Mouse (Mus musculus): ENCODE results near the gene Acot8. TPM values are rescaled to one million over a fixed set of nuclear protein-coding genes. Genes with fewer than 3 reads are reported as not detected.

Gene Acot8
- polyA plus RNA-seq, 1 experiment from 2014 or later = 52.5 TPM

DNA sequence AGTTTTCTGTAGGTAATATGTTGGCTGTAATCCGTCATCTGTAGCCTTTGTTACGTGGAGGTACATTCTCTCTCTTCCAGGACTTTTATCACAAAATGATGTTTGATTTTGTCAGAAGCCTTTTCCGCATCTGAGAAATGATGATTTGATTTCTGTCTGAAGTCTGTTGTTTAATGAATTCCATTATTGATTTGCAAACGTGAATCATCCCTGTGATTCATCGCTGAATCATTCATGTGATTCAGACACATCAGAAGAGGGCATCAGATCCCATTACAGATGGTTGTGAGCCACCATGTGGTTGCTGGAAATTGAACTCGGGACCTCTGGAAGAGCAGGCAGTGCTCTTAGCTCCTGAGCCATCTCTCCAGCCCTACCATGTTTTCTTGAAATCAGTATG lies 55.7 kb downstream of the Acot8 start:
- 83% methylated on average over 6 of the region's 6 CpGs for WGBS
- Histone ChIP-seq H3K9ac (ENCODE audit: low read depth, low read length) (no peak overlapping the region), H3K4me2 (replicated peaks; ENCODE audit: low read depth) (no peak overlapping the region), H3K27me3 (replicated peaks; ENCODE audit: control insufficient read depth, insufficient read depth, low read length) (no peaks in the 10 kb centered on the region), H3K4me3 (ENCODE audit: low read depth, low read length) (no peak overlapping the region), H3K36me3 (ENCODE audit: control insufficient read depth, insufficient read depth) (peaks cover 49% of the 10 kb centered on the region), H3K4me1 (replicated peaks; ENCODE audit: control insufficient read depth, insufficient read depth, low read length) (0 out of 2 replicates have a peak, but pooled peaks cover 5% of the 10 kb centered on the region), H3K27ac (ENCODE audit: low read depth, low read length) (no peak overlapping the region), H3K9me3 (ENCODE audit: control insufficient read depth) (no peaks in the 10 kb centered on the region)
- no peak for ATAC-seq
- no peak for TF ChIP-seq CTCF (IDR thresholded peaks at IDR 0.05; ENCODE audit: low read depth)

DNA sequence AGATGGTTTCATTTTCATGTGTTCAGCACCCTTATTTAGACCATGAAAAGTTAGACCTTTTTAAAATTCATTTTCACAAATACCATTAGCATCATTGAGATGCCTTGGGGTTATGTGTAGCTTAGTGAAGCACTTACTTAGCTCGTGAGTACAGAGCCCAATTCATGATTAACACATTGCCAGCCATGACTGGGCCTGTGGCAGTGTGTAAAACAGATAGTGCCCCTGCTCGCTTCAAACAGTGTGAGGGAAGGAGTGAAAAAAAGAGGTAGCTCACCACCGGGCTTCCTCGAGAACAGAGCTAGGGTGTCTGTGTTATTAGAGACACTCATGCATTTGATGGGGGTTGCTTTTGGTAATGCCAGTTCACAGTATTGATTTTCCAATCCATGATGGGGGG lies 56.5 kb downstream of the Acot8 start:
- Histone ChIP-seq H3K27ac (ENCODE audit: low read depth, low read length) (no peak overlapping the region), H3K27me3 (replicated peaks; ENCODE audit: control insufficient read depth, insufficient read depth, low read length) (no peaks in the 10 kb centered on the region), H3K4me2 (replicated peaks; ENCODE audit: low read depth) (no peak overlapping the region), H3K4me3 (ENCODE audit: low read depth, low read length) (no peak overlapping the region), H3K36me3 (ENCODE audit: control insufficient read depth, insufficient read depth) (peaks cover 43% of the 10 kb centered on the region), H3K4me1 (replicated peaks; ENCODE audit: control insufficient read depth, insufficient read depth, low read length) (0 out of 2 replicates have a peak, but pooled peaks cover 5% of the 10 kb centered on the region), H3K9me3 (ENCODE audit: control insufficient read depth) (no peaks in the 10 kb centered on the region), H3K9ac (ENCODE audit: low read depth, low read length) (no peak overlapping the region)
- ATAC-seq = no peak
- TF ChIP-seq CTCF (IDR thresholded peaks at IDR 0.05; ENCODE audit: low read depth) = no peak
- 88% methylated on average over 4 of the region's 4 CpGs for WGBS

DNA sequence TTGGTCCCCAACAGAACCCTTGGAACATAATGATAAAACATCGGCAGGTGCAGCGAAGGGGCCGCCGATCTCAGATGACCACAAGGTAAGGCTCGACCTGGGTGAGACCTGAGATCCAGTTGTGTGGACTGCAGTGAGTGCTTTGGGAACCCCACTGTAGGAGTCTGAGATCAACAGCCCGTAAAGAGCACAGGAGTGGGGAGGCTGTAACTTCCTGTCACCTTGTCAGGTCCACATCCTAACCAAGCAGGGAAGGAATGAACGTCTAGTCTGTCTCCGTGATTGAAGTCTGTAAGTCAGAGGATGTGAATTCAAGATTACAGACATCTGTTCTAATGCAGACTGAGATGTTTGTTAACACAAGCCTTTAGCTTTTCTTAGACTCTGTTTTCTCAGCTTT lies 58.0 kb downstream of the Acot8 start:
- Histone ChIP-seq H3K4me2 (replicated peaks; ENCODE audit: low read depth) (peak overlapping the region; percentile 90), H3K27me3 (replicated peaks; ENCODE audit: control insufficient read depth, insufficient read depth, low read length) (no peaks in the 10 kb centered on the region), H3K36me3 (ENCODE audit: control insufficient read depth, insufficient read depth) (peaks cover 28% of the 10 kb centered on the region), H3K4me3 (ENCODE audit: low read depth, low read length) (peak overlapping the region; percentile 83), H3K9me3 (ENCODE audit: control insufficient read depth) (no peaks in the 10 kb centered on the region), H3K27ac (ENCODE audit: low read depth, low read length) (no peak overlapping the region), H3K4me1 (replicated peaks; ENCODE audit: control insufficient read depth, insufficient read depth, low read length) (0 out of 2 replicates have a peak, but pooled peaks cover 5% of the 10 kb centered on the region), H3K9ac (ENCODE audit: low read depth, low read length) (peak overlapping the region; percentile 98)
- WGBS = 34% methylated on average over 8 of the region's 8 CpGs
- TF ChIP-seq CTCF (IDR thresholded peaks at IDR 0.05; ENCODE audit: low read depth) = no peak
- ATAC-seq = no peak

DNA sequence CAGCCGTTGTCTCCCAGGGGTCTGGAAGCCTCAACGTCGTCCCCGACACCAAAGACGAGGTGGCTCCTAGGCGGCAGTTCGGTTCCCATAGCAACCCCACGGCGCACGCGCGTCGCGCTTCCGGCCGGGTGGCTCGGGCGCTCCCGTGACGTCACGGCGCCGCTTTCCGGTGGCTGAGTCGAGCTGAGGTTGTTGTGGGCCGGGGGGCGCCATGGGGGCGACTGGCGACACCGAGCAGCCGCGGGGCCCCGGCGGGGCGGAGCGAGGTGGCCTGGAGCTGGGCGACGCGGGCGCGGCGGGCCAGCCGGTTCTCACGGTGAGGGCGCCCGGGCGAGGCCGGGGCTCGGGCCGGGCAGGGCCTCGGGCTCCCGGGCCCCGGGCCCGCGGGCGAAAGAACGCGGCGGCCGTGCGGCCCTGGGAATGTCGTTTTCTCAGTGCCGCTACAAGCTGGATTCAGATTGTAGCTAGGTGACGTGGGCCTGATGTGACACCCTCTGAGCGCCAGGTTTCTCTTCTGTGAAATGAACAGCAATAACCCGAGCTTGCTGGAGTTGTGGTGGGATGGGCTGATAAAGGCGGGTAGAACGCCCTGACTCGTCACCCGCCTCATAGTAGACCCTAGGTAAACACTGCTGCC lies 58.7 kb downstream of the Acot8 start, which contains the start of the genes Wfdc3 and Dnttip1:
Gene Wfdc3, minus strand, starts transcription at position 89 of the 637 bp plus-strand sequence.
Gene Dnttip1, plus strand, starts transcription at position 141 of the 637 bp plus-strand sequence.
- H3K4me2 ChIP-seq (replicated peaks; ENCODE audit: low read depth) = peak within 1 kb of the TSS; percentile 90
- peaks cover 21% of the 10 kb centered on the region for H3K36me3 ChIP-seq (ENCODE audit: control insufficient read depth, insufficient read depth)
- no peaks in the 10 kb centered on the region for H3K9me3 ChIP-seq (ENCODE audit: control insufficient read depth)
- WGBS = under 1% methylated on average over 69 of the region's 70 CpGs
- H3K27me3 ChIP-seq (replicated peaks; ENCODE audit: control insufficient read depth, insufficient read depth, low read length) = no peaks in the 10 kb centered on the region
- H3K9ac ChIP-seq (ENCODE audit: low read depth, low read length) = peak within 1 kb of the TSS; percentile 98
- TF ChIP-seq CTCF (IDR thresholded peaks at IDR 0.05; ENCODE audit: low read depth) = no peak
- peak; percentile 88 for ATAC-seq
- H3K4me3 ChIP-seq (ENCODE audit: low read depth, low read length) = peak within 1 kb of the TSS; percentile 83
- 0 out of 2 replicates have a peak, but pooled peaks cover 5% of the 10 kb centered on the region for H3K4me1 ChIP-seq (replicated peaks; ENCODE audit: control insufficient read depth, insufficient read depth, low read length)
- H3K27ac ChIP-seq (ENCODE audit: low read depth, low read length) = peak within 1 kb of the TSS; percentile 74

DNA sequence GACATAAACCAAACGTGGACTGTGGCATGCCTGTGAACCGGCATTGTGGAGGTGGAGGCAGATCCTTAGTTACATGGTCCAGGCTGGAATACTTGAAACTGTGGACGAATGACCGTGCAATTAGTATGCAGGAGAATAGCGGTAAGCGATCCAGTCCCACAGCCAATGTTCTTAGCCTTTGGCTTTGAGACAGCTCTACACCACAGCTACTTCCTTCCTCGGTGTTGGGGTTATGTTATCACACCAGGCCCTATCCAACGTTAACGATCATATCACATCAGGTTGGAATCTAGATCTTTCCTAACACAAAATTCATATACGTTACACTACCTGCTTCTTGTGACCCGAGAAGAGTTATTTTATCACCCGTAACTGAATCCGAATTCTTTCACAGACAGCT lies 59.7 kb downstream of the Acot8 start:
- ATAC-seq = no peak
- H3K4me3 ChIP-seq (ENCODE audit: low read depth, low read length) = peak overlapping the region; percentile 83
- 67% methylated on average over 13 of the region's 13 CpGs for WGBS
- no peak for TF ChIP-seq CTCF (IDR thresholded peaks at IDR 0.05; ENCODE audit: low read depth)
- H3K27me3 ChIP-seq (replicated peaks; ENCODE audit: control insufficient read depth, insufficient read depth, low read length) = no peaks in the 10 kb centered on the region
- peak overlapping the region; percentile 98 for H3K9ac ChIP-seq (ENCODE audit: low read depth, low read length)
- H3K4me2 ChIP-seq (replicated peaks; ENCODE audit: low read depth) = peak overlapping the region; percentile 90
- H3K27ac ChIP-seq (ENCODE audit: low read depth, low read length) = no peak overlapping the region
- peaks cover 14% of the 10 kb centered on the region for H3K36me3 ChIP-seq (ENCODE audit: control insufficient read depth, insufficient read depth)
- no peaks in the 10 kb centered on the region for H3K9me3 ChIP-seq (ENCODE audit: control insufficient read depth)
- H3K4me1 ChIP-seq (replicated peaks; ENCODE audit: control insufficient read depth, insufficient read depth, low read length) = 0 out of 2 replicates have a peak, but pooled peaks cover 5% of the 10 kb centered on the region

Other genes with a start within 250 kb of the Acot8 start
- 6.5 and 11.9 TPM in 2 replicates for gene Wfdc2, start 242.5 kb downstream of the Acot8 start, polyA plus RNA-seq (2015; fragmentation: Nextera tagmentation; extraction: Ambion mirVana)
- not detected in 2 replicates for gene Spint3, start 231.4 kb downstream of the Acot8 start, polyA plus RNA-seq (2015; fragmentation: Nextera tagmentation; extraction: Ambion mirVana)
- gene Wfdc6a, start 219.4 kb downstream of the Acot8 start, polyA plus RNA-seq (2015; fragmentation: Nextera tagmentation; extraction: Ambion mirVana) = 0.14 TPM in 1 of 2 replicates, not detected in the other
- gene Eppin, start 211.3 kb downstream of the Acot8 start, polyA plus RNA-seq (2015; fragmentation: Nextera tagmentation; extraction: Ambion mirVana) = not detected in 2 replicates
- not detected in 2 replicates for gene Wfdc6b, start 191.4 kb downstream of the Acot8 start, polyA plus RNA-seq (2015; fragmentation: Nextera tagmentation; extraction: Ambion mirVana)
- not detected in 2 replicates for gene Wfdc8, start 191.3 kb downstream of the Acot8 start, polyA plus RNA-seq (2015; fragmentation: Nextera tagmentation; extraction: Ambion mirVana)
- not detected in 2 replicates for gene Wfdc16, start 166.1 kb downstream of the Acot8 start, polyA plus RNA-seq (2015; fragmentation: Nextera tagmentation; extraction: Ambion mirVana)
- not detected in 2 replicates for gene Wfdc10, start 148.8 kb downstream of the Acot8 start, polyA plus RNA-seq (2015; fragmentation: Nextera tagmentation; extraction: Ambion mirVana)
- not detected in 2 replicates for gene Wfdc9, start 148.3 kb downstream of the Acot8 start, polyA plus RNA-seq (2015; fragmentation: Nextera tagmentation; extraction: Ambion mirVana)
- not detected in 2 replicates for gene Wfdc11, start 130.8 kb downstream of the Acot8 start, polyA plus RNA-seq (2015; fragmentation: Nextera tagmentation; extraction: Ambion mirVana)
- gene Wfdc13, start 119.8 kb downstream of the Acot8 start, polyA plus RNA-seq (2015; fragmentation: Nextera tagmentation; extraction: Ambion mirVana) = 0.14 and 0.18 TPM in 2 replicates
- gene Spint4, start 106.4 kb downstream of the Acot8 start, polyA plus RNA-seq (2015; fragmentation: Nextera tagmentation; extraction: Ambion mirVana) = not detected in 2 replicates
- not detected in 2 replicates for gene Spint5, start 89.6 kb downstream of the Acot8 start, polyA plus RNA-seq (2015; fragmentation: Nextera tagmentation; extraction: Ambion mirVana)
- gene Wfdc3, start 59.0 kb downstream of the Acot8 start, polyA plus RNA-seq (2015; fragmentation: Nextera tagmentation; extraction: Ambion mirVana) = 0.85 and 0.95 TPM in 2 replicates
- gene Dnttip1, start 58.9 kb downstream of the Acot8 start, polyA plus RNA-seq (2015; fragmentation: Nextera tagmentation; extraction: Ambion mirVana) = 39.4 and 43.3 TPM in 2 replicates
- 118 and 121 TPM in 2 replicates for gene Ube2c, start 35.0 kb downstream of the Acot8 start, polyA plus RNA-seq (2015; fragmentation: Nextera tagmentation; extraction: Ambion mirVana)
- gene Tnnc2, start 24.9 kb downstream of the Acot8 start, polyA plus RNA-seq (2015; fragmentation: Nextera tagmentation; extraction: Ambion mirVana) = 0.51 and 0.73 TPM in 2 replicates
- gene Snx21, start 19.1 kb downstream of the Acot8 start, polyA plus RNA-seq (2015; fragmentation: Nextera tagmentation; extraction: Ambion mirVana) = 12.5 and 13.0 TPM in 2 replicates
- gene Zswim3, start 216 bp upstream of the Acot8 start, polyA plus RNA-seq (2015; fragmentation: Nextera tagmentation; extraction: Ambion mirVana) = 3.7 and 4.2 TPM in 2 replicates
- gene Zswim1, start 17.8 kb upstream of the Acot8 start, polyA plus RNA-seq (2015; fragmentation: Nextera tagmentation; extraction: Ambion mirVana) = 7.0 and 7.6 TPM in 2 replicates
- not detected in 2 replicates for gene Spata25, start 23.7 kb upstream of the Acot8 start, polyA plus RNA-seq (2015; fragmentation: Nextera tagmentation; extraction: Ambion mirVana)
- gene Ctsa, start 28.0 kb upstream of the Acot8 start, polyA plus RNA-seq (2015; fragmentation: Nextera tagmentation; extraction: Ambion mirVana) = 1,079 and 1,142 TPM in 2 replicates
- gene Neurl2, start 28.6 kb upstream of the Acot8 start, polyA plus RNA-seq (2015; fragmentation: Nextera tagmentation; extraction: Ambion mirVana) = 4.6 and 5.7 TPM in 2 replicates
- gene Pltp, start 52.8 kb upstream of the Acot8 start, polyA plus RNA-seq (2015; fragmentation: Nextera tagmentation; extraction: Ambion mirVana) = 14.5 and 16.2 TPM in 2 replicates
- gene Pcif1, start 74.4 kb upstream of the Acot8 start, polyA plus RNA-seq (2015; fragmentation: Nextera tagmentation; extraction: Ambion mirVana) = 43.2 and 44.0 TPM in 2 replicates
- gene Zfp335, start 106.9 kb upstream of the Acot8 start, polyA plus RNA-seq (2015; fragmentation: Nextera tagmentation; extraction: Ambion mirVana) = 3.6 and 3.8 TPM in 2 replicates
- 9.6 and 9.8 TPM in 2 replicates for gene Mmp9, start 135.9 kb upstream of the Acot8 start, polyA plus RNA-seq (2015; fragmentation: Nextera tagmentation; extraction: Ambion mirVana)
- 0.09 and 0.47 TPM in 2 replicates for gene Slc12a5, start 155.9 kb upstream of the Acot8 start, polyA plus RNA-seq (2015; fragmentation: Nextera tagmentation; extraction: Ambion mirVana)
- gene Ncoa5, start 230.0 kb upstream of the Acot8 start, polyA plus RNA-seq (2015; fragmentation: Nextera tagmentation; extraction: Ambion mirVana) = 11.9 and 13.9 TPM in 2 replicates